Mouse (Mus musculus) heart, postnatal 0 days (tissue): ENCODE results near the gene A2ml1.

ENCODE experiments used
- CTCF ChIP-seq: IDR thresholded peaks from 2 replicates; pipeline ENCODE4 v1.5.1; 2016; ENCODE audit warnings: antibody characterized with exemption, control low read depth, low read depth
- EP300 ChIP-seq: IDR thresholded peaks from 2 replicates; pipeline ENCODE4 v1.6.1; 2016; ENCODE audit warnings: antibody characterized with exemption, low read depth

GRCm38 (mm10) chr6:128577301-128577700 is 4.1 kb downstream of the A2ml1 start:
- TF ChIP-seq CTCF, result no peak
- no peak for TF ChIP-seq EP300
